ENCODE assay signal across 20 mouse cellular contexts in the genomic region with DNA sequence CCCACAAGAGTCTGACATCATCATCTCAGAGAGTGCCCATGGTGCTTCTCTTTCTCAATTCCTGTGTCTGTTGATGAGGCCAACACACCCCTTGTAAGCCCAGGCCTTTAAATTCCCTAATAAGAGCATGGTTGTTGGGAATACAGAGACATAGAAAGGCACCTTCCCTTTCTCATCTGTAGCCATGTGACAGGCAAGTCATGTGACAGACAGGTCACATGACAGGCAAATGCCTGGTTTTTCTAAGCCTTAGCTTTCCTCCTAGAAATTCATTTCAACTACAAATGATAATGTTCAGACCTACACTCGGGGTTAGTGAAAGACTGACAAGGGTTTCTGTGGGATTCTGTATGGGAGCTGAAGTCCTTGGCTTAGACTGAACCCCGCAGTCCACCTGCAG.
"Had no signal": no experiment of that assay in that cellular context is flagged by ENCODE, and none has a peak within 500 bp of the region (broad histone marks: within the 10 kb centered on the region; RNA-seq: fewer than 3 reads in every experiment).

No protein-coding gene starts in this region.

- H3K4me3 ChIP-seq: lung, embryonic 15.5 days; megakaryocyte, embryonic 14.5 days; midbrain, embryonic 13.5 days; midbrain, embryonic 15.5 days; neural tube, embryonic 12.5 days had no signal

- H3K9me3 ChIP-seq: lung, embryonic 15.5 days; midbrain, embryonic 15.5 days had no signal

- H3K4me1 ChIP-seq: lung, embryonic 15.5 days; megakaryocyte, embryonic 14.5 days; midbrain, embryonic 13.5 days; midbrain, embryonic 15.5 days; neural tube, embryonic 12.5 days had no signal

- H3K27me3 ChIP-seq: lung, embryonic 15.5 days; megakaryocyte, embryonic 14.5 days; midbrain, embryonic 13.5 days; midbrain, embryonic 15.5 days; neural tube, embryonic 12.5 days had no signal

- H3K36me3 ChIP-seq: lung, embryonic 15.5 days; midbrain, embryonic 13.5 days; midbrain, embryonic 15.5 days; neural tube, embryonic 12.5 days had no signal

- H3K4me2 ChIP-seq: lung, embryonic 15.5 days; midbrain, embryonic 11.5 days; midbrain, embryonic 13.5 days; midbrain, embryonic 15.5 days; neural tube, embryonic 12.5 days had no signal

- H3K27ac ChIP-seq: lung, embryonic 15.5 days; macrophage; midbrain, embryonic 13.5 days; midbrain, embryonic 15.5 days; neural tube, embryonic 12.5 days had no signal

- DNase-seq: liver, postnatal 0 days; lung, adult 2 months; lung, postnatal 14 days; lung, postnatal 36 days; retina, postnatal 1 day; right cerebral cortex, adult 18-20 months; right cerebral cortex, postnatal 25 days; right cerebral cortex, postnatal 4 days; spleen, adult 18-20 months; thymus, adult 2 months; thymus, postnatal 25 days; thymus, postnatal 4 days had no signal

- ATAC-seq: liver, postnatal 0 days; lung, postnatal 0 days; midbrain, embryonic 13.5 days; midbrain, embryonic 15.5 days had no signal

- H3K9ac ChIP-seq: liver, postnatal 0 days; lung, embryonic 15.5 days; midbrain, embryonic 13.5 days; midbrain, embryonic 15.5 days; neural tube, embryonic 12.5 days had no signal
